Mouse (Mus musculus) liver, postnatal 0 days (tissue): ENCODE data around the gene Thyn1.

Source experiments
- CTCF ChIP-seq: sonication (generic); IDR thresholded peaks from 2 replicates; pipeline ENCODE4 v1.5.1; 2016; ENCODE audit warnings: antibody characterized with exemption, low read depth
- EP300 ChIP-seq: IDR thresholded peaks from 2 replicates; pipeline ENCODE4 v1.6.1; 2016; ENCODE audit warnings: antibody characterized with exemption, low read depth, mild to moderate bottlenecking

GRCm38 (mm10) chr9:26993900-26994299 is 5.6 kb upstream of the Thyn1 start:
- TF ChIP-seq CTCF (no peak), EP300 (no peak)
